Mouse (Mus musculus) spleen, adult 2 months (tissue): ENCODE measurements around the gene Sptbn2. TPM values are rescaled to one million over a fixed set of nuclear protein-coding genes. Genes with fewer than 3 reads are reported as not detected.

Experiments used
- DNase-seq, 2 experiments: peaks; one replicate each; pipeline versions ENCODE4 v3.0.0 to v3.0.0-alpha.2; 2012 to 2021; ENCODE audit warnings: low spot score in 2 of 2, low read depth in 1 of 2
- H3K27ac ChIP-seq: fragments of 200-500 bp; 2 replicates; pipeline ENCODE4 v1.5.1; 2012; ENCODE audit warnings: low read length, inconsistent platforms; ENCODE audit not compliant: insufficient read depth
- H3K27me3 ChIP-seq: fragments of 200-500 bp; 2 replicates; pipeline ENCODE4 v1.6.1; 2012; ENCODE audit warnings: mild to moderate bottlenecking, moderate library complexity, low read length, inconsistent platforms; ENCODE audit not compliant: control insufficient read depth, insufficient read depth
- H3K36me3 ChIP-seq: fragments of 200-500 bp; 2 replicates; pipeline ENCODE4 v1.6.1; 2012; ENCODE audit warnings: mild to moderate bottlenecking, low read length, inconsistent platforms; ENCODE audit not compliant: control insufficient read depth, insufficient read depth
- H3K4me1 ChIP-seq: fragments of 200-500 bp; 2 replicates; pipeline ENCODE4 v1.6.1; 2011; ENCODE audit warnings: inconsistent platforms; ENCODE audit not compliant: control insufficient read depth, insufficient read depth, insufficient read length
- H3K4me3 ChIP-seq: fragments of 200-500 bp; 2 replicates; pipeline ENCODE4 v1.5.1; 2011; ENCODE audit warnings: mild to moderate bottlenecking, inconsistent platforms; ENCODE audit not compliant: insufficient read depth, insufficient read length; ENCODE audit errors: extremely low read depth
- CTCF ChIP-seq: fragments of 200-500 bp; IDR thresholded peaks from 2 replicates; pipeline ENCODE4 v1.5.1; 2011; ENCODE audit warnings: mild to moderate bottlenecking, inconsistent platforms; ENCODE audit not compliant: insufficient read depth, insufficient read length, insufficient replicate concordance; ENCODE audit errors: extremely low read depth
- POLR2A ChIP-seq: fragments of 200-500 bp; IDR thresholded peaks from 2 replicates; pipeline ENCODE4 v1.6.1; 2011; ENCODE audit warnings: low read depth, low read length, inconsistent platforms
- WGBS: fragments of 180-500 bp; shearing (Covaris S2); methylation state at CpG from one replicate; pipeline ENCODE4 v1.1.7; 2018; 5-methylcytosine and 5-hydroxymethylcytosine counted together
- polyA plus RNA-seq: library from polyadenylated mRNA; depleted of rRNA; stranded (reverse); fragments of >200 nt; gene quantifications from 2 replicates; pipeline ENCODE4 v1.2.3, GENCODE M21; 2012

Gene Sptbn2
- polyA plus RNA-seq, 1 experiment = 0.16 TPM

- no peak for TF ChIP-seq POLR2A
- TF ChIP-seq CTCF = no peak
- Histone ChIP-seq H3K36me3 (peaks cover 10% of the 10 kb centered on the region), H3K27ac (no peak overlapping the region), H3K27me3 (no peaks in the 10 kb centered on the region), H3K4me1 (0 out of 2 replicates have a peak, but pooled peaks cover 1% of the 10 kb centered on the region), H3K4me3 (no peak overlapping the region)
- no peak for DNase-seq
- 73% methylated on average over 1 of the region's 1 CpGs for WGBS
Measured at GRCm38 (mm10) chr19:4762876-4763275, 51.9 kb downstream of the Sptbn2 start.

GRCm38 (mm10) chr19:4767507-4768148 is 56.7 kb downstream of the Sptbn2 start:
- H3K27ac ChIP-seq = no peak overlapping the region
- no peak for TF ChIP-seq CTCF
- 95% methylated on average over 12 of the region's 12 CpGs for WGBS

GRCm38 (mm10) chr19:4772785-4773184 is 61.8 kb downstream of the Sptbn2 start:
- peaks cover 30% of the 10 kb centered on the region for H3K36me3 ChIP-seq
- TF ChIP-seq POLR2A = no peak
- no peak for TF ChIP-seq CTCF

More at GRCm38 (mm10) chr19:4767507-4768148, 56.7 kb downstream of the Sptbn2 start:
- peaks cover 18% of the 10 kb centered on the region for H3K36me3 ChIP-seq
- H3K27me3 ChIP-seq = no peaks in the 10 kb centered on the region
- H3K4me1 ChIP-seq = no peaks in the 10 kb centered on the region
- no peak overlapping the region for H3K4me3 ChIP-seq
- no peak for DNase-seq

GRCm38 (mm10) chr19:4782891-4783290 is 71.9 kb downstream of the Sptbn2 start:
- Histone ChIP-seq H3K4me3 (no peak overlapping the region), H3K27me3 (no peaks in the 10 kb centered on the region), H3K27ac (no peak overlapping the region), H3K36me3 (peaks cover 39% of the 10 kb centered on the region), H3K4me1 (no peaks in the 10 kb centered on the region)
- no peak for DNase-seq
- TF ChIP-seq CTCF = no peak
- WGBS = 91% methylated on average over 2 of the region's 2 CpGs

More at GRCm38 (mm10) chr19:4772785-4773184, 61.8 kb downstream of the Sptbn2 start:
- Histone ChIP-seq H3K27ac (no peak overlapping the region), H3K4me1 (no peaks in the 10 kb centered on the region), H3K27me3 (no peaks in the 10 kb centered on the region), H3K4me3 (no peak overlapping the region)
- WGBS = 93% methylated on average over 3 of the region's 3 CpGs
- DNase-seq = no peak

- Histone ChIP-seq H3K27ac (no peak overlapping the region), H3K36me3 (peaks cover 42% of the 10 kb centered on the region), H3K4me3 (no peak overlapping the region), H3K4me1 (peaks cover 4% of the 10 kb centered on the region; the same call in 1 of the 2 replicates), H3K27me3 (no peaks in the 10 kb centered on the region)
- 78% methylated on average over 7 of the region's 7 CpGs for WGBS
- TF ChIP-seq POLR2A = no peak
- DNase-seq = no peak
Measured at GRCm38 (mm10) chr19:4785206-4785605, 74.2 kb downstream of the Sptbn2 start.

- H3K27me3 ChIP-seq = no peaks in the 10 kb centered on the region
- TF ChIP-seq CTCF (no peak), POLR2A (no peak)
- H3K4me3 ChIP-seq = no peak overlapping the region
- no peak for DNase-seq
- no peak overlapping the region for H3K27ac ChIP-seq
- WGBS = 93% methylated on average over 2 of the region's 2 CpGs
- H3K36me3 ChIP-seq = peaks cover 47% of the 10 kb centered on the region
- peaks cover 5% of the 10 kb centered on the region; the same call in 1 of the 2 replicates for H3K4me1 ChIP-seq
Measured at GRCm38 (mm10) chr19:4786313-4786712, 75.3 kb downstream of the Sptbn2 start.

- Histone ChIP-seq H3K4me3 (peak overlapping the region; percentile 82), H3K36me3 (peaks cover 18% of the 10 kb centered on the region), H3K27ac (peak overlapping the region; percentile 77), H3K27me3 (no peaks in the 10 kb centered on the region), H3K4me1 (peaks cover 8% of the 10 kb centered on the region; the same call in 1 of the 2 replicates)
- TF ChIP-seq CTCF = no peak
- TF ChIP-seq POLR2A = no peak
- WGBS = 1% methylated on average over 16 of the region's 16 CpGs
- no peak for DNase-seq
Measured at GRCm38 (mm10) chr19:4793281-4793830, 82.4 kb downstream of the Sptbn2 start.
